Mouse (Mus musculus) right cerebral cortex, postnatal 36 days (tissue): ENCODE results near the gene Atad5.

Source experiments
- DNase-seq, 2 experiments: peaks; one replicate each; pipeline ENCODE4 v3.0.0; 2022; ENCODE audit warnings: low spot score in 2 of 2, mixed read lengths in 1 of 2

Atad5 gene

DNA sequence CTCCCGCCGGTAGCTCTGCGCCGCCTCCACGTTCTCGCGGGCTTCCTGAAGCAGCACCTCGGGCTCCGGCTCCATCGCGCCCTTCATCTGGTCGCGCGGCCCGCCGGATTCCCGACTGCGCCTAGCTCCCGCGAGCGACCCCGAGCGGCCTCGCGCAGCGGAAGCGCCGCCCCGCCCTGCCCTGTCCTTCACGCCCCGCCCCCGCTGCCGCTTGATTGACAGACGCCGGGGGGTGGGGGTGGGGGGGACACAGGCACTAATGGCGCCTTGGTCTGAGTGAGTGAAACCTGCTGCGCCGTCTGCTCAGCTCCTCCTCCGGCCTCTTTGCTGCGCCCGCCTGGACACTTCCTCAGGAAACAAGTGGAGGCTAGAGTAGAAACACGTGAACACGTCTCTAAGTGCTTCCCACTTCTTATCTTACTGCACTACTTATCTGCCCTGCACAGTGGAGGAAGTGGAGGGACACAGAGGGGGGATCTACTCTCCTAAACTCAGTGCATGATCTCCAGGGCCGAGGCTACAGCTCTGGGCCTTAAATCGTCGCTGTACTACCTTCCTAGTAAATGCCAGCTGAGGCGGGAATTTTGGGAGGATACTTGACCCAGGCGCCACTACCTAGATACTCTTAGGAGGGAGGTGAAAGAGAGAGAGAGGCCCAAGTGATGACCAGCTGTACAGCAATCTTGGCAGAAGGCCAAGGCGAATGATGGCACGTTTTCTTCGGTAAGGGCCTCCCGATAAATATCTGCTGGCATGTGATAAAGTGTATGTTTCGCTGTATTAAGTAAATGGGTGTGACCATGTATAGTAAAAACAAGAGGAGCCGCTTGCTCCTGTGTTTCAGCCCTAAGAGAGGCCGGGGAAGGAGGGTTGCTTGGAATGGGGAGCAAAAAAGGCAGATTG lies 8.1 kb upstream of the Atad5 start, which contains the start of gene Crlf3:
Crlf3 (minus strand) TSS at position 166 of the 903 bp plus-strand sequence.
- DNase-seq = peak; percentile 76 to 81

DNA sequence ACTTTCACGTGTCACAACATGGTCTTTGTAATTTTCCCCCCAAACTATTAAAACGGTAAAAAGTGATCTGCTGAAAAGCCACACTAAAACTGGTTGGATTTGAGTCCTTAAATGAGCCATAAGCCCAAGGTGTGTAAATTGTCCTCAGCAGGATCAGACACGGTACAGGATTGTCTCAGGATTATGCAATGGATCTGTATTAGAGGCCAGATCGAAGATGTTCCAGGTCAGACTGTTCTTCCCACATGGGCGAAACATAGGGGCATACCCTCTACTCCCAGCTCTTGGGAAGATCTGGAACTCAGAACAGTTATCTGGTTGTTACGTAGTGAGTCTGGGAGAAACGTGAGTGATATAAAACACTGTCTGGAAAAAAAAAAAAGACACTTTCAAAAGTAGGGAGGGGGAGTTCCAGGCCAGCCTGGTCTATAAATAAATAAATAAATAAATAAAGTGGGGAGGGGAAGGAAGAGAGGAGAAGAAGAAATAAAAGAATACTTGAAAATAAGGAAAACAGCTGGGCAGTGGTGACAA lies 7.3 kb upstream of the Atad5 start:
- no peak for DNase-seq

DNA sequence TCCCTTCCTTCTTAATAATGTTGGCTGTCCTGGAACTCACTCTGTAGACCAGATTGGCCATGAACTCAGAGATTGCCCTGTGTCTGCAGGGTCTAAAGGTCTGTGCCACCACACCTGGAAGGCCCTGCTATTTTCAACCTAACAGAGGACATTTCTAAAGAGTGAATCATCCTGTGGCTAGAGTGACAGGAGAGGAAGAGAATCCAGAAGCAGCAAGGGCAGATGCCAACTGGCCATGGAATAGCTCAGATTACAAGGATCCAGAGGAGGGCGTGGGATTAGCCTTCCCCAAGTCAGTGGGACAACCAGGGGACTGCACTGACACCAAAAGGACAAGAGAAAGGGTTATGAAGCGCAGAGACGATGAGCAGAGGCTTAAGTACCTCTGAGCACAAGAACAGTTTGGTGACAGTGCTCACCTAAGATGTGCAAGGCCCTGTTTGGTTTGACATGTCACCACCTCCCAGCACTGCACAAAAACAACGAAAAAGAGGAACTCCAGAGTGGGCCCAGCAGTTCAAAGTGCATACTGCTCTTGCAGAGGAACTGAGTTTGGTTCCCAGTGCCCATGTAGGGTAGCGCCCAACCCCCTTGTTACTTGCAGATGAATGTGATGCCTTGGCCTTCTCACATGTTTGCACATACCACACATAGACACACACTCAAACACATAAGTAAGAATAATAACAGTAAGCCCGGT lies 3.7 kb upstream of the Atad5 start:
- no peak for DNase-seq

GRCm38 (mm10) chr11:80086844-80087243 lies 2.4 kb upstream of the Atad5 start:
- DNase-seq = peak; percentile 56 to 60

GRCm38 (mm10) chr11:80089817-80090214 lies 616 bp downstream of the Atad5 start:
- no peak for DNase-seq

GRCm38 (mm10) chr11:80090555-80091164 lies 1.5 kb downstream of the Atad5 start:
- no peak for DNase-seq

- DNase-seq = no peak
Observed at GRCm38 (mm10) chr11:80098444-80099056, 9.3 kb downstream of the Atad5 start.

GRCm38 (mm10) chr11:80101298-80101697 lies 12.1 kb downstream of the Atad5 start:
- DNase-seq = no peak

- DNase-seq = no peak
Observed at GRCm38 (mm10) chr11:80104407-80104806, 15.2 kb downstream of the Atad5 start.

DNA sequence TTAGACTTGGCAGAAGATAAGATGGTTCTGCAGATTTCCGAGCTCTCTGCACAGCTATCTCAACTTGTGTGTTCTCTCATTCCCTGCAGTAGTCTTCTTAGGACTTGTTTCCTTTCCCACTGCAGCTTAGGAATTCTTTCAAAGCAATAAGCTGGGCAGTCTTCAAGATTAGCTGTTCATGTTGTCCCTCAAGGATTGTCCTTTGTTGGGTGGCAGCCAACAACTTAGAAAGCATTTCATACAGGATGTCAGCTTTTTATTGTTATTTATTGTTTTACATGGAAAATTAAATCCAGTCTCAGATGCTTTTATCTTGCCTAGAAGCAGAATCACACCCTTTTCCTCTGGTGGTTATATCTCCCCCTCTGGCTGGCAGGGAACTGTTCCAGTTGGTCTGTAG lies 27.2 kb downstream of the Atad5 start:
- DNase-seq = no peak

- DNase-seq = no peak
Observed at GRCm38 (mm10) chr11:80132050-80132449, 42.9 kb downstream of the Atad5 start.

GRCm38 (mm10) chr11:80134744-80135143 lies 45.5 kb downstream of the Atad5 start:
- no peak for DNase-seq

GRCm38 (mm10) chr11:80135954-80136683 lies 46.9 kb downstream of the Atad5 start:
- no peak for DNase-seq

DNA sequence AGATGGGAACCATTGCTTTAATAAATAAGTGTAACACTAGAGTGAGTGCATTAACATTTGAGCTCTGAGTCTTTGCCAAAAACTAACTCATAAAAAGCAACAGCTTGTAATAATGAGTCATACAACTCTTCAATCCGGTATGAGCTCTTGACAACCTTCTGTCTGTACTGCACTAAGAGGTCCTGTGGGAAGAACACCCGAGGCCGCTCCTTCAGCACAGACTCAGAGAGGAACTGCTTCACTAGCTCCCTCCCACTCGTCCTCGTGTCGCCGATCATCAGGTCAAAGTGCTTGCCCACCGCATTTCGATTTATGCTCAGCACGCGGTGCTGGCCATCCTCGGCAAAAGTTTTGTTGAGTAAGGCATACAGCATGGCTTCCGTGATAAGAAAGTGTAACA lies 47.6 kb downstream of the Atad5 start:
- no peak for DNase-seq

GRCm38 (mm10) chr11:80137773-80138172 lies 48.6 kb downstream of the Atad5 start:
- no peak for DNase-seq

DNA sequence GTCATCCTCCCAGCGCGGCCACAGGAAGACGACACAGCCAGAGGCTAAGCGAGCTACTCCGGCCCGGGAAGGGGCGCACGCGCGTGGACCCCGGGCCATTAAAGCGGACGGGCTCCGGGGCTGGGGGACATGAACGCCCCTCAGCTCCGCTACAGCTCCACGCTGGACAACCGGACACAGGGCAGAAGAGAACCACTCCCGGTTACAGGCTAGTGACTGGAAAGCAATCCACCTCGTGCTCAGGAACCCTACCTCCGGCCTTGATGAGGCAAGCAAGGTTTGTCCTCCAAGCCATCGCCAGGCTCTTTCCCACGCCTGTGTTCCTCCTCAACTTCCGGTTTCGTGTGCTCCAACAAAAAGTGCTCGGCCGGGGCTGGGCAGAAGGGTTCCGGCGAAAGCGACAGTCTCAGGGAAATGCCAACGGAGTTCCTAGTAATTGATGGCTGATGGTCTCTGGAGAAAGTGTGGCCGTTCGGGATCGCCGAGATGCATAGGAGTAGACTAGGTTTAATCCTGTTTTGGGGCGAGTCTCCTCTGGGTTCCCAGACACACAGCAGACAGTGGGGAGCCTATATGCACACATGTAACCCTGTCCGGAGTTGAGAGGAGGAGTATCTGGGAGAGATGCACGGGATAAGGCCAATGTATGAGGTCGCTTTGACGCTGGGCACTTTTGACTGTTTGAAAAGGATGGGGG lies 52.8 kb downstream of the Atad5 start, which contains the start of gene Tefm:
Tefm (minus strand) TSS at position 351 of the 697 bp plus-strand sequence.
- peak; percentile 59 to 65 for DNase-seq

GRCm38 (mm10) chr11:80142872-80143271 lies 53.7 kb downstream of the Atad5 start:
- DNase-seq = no peak

DNA sequence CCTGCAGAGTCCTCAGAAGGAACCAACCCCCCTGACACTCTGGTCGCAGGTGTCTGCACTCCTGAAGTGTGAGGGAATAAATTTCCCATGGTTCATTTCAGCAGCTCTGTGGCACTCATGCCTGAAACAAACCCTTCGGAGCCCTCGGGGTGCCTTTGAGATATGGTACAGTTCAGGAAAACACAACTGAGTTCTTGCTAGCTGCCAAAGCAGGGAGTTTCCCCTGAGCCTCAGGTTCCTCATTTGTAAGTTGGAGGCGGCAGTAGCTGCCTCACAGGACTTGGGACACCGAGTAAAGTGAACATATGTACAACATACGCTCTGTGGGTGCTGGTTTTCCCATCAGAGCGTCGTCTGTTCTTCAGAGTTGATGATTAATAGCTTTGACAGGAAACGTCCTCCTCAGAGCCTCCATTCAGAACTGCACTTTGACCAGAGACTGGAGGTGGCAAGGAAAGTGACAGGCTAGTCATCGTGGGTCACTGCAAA lies 56.6 kb downstream of the Atad5 start:
- no peak for DNase-seq

GRCm38 (mm10) chr11:80147748-80148147 lies 58.5 kb downstream of the Atad5 start:
- no peak for DNase-seq

- DNase-seq = no peak
Observed at GRCm38 (mm10) chr11:80148313-80148712, 59.1 kb downstream of the Atad5 start.
